Mouse (Mus musculus): Measurements from ENCODE around the gene Plxnd1.

- TF ChIP-seq CTCF (IDR thresholded peaks at IDR 0.05; ENCODE audit: extremely low read depth, insufficient read depth, insufficient read length, insufficient replicate concordance) (no peak), POLR2A (IDR thresholded peaks at IDR 0.05; ENCODE audit: low read depth, low read length) (no peak)
These were observed 79.0 kb downstream of the Plxnd1 start for GRCm38 (mm10) chr6:115915601-115916445.
